Mouse (Mus musculus) megakaryocyte-erythroid progenitor cell, adult 5-6 weeks (primary cell): ENCODE measurements around the gene AI597479. TPM values are rescaled to one million over a fixed set of nuclear protein-coding genes. Genes with fewer than 3 reads are reported as not detected.

ENCODE experiments used
- ATAC-seq: replicated peaks from 2 replicates; pipeline ENCODE4 v1.8.0; 2016; ENCODE audit warnings: mild to moderate bottlenecking, inconsistent platforms; ENCODE audit not compliant: severe bottlenecking, poor library complexity, low FRiP score, low TSS enrichment
- total RNA-seq, 2 experiments: library from RNA; stranded (forward) in 1 of 2; stranded (reverse) in 1 of 2; fragments of 200-1000, 215-1000 nt in 1 of 2; fragments of >200 nt in 1 of 2; fragmentation: Nextera tagmentation in 1 of 2; gene quantifications; 2 replicates each; pipeline ENCODE4 v1.2.3; 2014 to 2017

The AI597479 gene
- 9.2 and 12.5 TPM in 2 replicates for total RNA-seq (2014; fragmentation: Nextera tagmentation)
- total RNA-seq (2017), result 20.3 and 27.2 TPM in 2 replicates

- peak; percentile 97 for ATAC-seq
Measured at GRCm38 (mm10) chr1:43098031-43098984, at the start of gene AI597479, which contains the start of gene Tgfbrap1. Gene AI597479 (plus strand): TSS chr1:43098710. Gene Tgfbrap1 (minus strand): TSS chr1:43098637.

DNA sequence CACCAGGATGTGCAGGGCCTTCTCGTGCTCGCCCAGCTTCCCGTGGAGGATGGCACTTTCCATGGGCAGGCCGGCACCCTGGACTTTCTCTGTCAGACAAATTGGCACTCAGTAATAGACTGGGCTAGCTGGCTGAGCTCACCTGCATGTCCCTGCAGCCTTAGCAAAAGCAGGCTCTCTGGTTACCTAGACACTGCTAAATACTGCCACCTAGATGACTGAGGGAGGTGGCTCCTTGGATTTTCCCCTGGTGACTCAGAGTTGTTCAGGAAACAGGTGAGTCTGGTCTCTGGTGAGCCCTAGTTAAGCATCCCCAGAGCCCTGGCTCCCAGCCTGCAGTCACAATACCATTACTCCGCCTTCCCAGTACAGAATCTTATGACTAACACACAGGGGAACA, 46.6 kb upstream of the AI597479 start:
- no peak for ATAC-seq

GRCm38 (mm10) chr1:43065615-43066310, 32.7 kb upstream of the AI597479 start:
- peak; percentile 79 for ATAC-seq

DNA sequence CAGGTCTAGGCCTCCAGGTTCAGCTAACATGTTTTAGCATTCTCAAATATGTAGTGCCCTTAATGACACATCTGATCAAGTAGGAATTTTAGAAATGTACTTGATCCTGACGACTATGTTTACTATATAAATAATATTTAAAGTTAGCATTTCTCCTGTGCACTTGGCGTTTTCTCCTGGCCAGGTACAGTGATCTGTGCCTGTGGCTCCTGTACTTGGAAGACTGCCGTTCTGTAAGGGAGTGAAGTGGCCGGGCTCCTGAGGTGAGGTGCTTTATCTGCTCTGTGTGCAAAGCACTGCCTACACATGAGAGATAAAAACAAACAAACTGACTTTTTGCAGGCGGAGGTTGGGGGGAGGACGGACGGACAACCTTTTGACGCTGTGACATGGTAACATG, 31.9 kb upstream of the AI597479 start:
- ATAC-seq, result no peak

DNA sequence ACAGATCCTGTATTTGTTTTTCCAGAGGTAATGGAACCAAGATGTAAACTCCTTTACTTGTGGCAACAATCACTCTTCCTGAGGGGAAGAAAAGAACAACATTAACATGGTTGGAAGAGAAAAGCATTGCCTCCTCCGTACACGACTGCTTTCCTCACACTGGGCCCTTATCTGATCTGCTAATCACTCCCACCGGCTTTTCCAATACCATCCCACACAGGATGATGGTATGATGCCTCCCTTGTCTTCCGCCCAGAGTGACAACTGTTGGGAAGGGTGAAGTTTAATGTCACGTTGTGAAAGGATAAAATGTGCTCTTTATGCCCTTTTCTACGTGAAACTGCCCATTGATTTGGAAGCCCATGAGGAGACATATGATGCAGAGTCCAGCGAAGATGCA, 31.0 kb upstream of the AI597479 start:
- ATAC-seq, result no peak

GRCm38 (mm10) chr1:43070726-43071125, 27.8 kb upstream of the AI597479 start:
- peak; percentile 98 for ATAC-seq

- no peak for ATAC-seq
Measured at GRCm38 (mm10) chr1:43072028-43072427, 26.5 kb upstream of the AI597479 start.

- ATAC-seq, result no peak
Measured at GRCm38 (mm10) chr1:43072561-43072960, 25.9 kb upstream of the AI597479 start.

DNA sequence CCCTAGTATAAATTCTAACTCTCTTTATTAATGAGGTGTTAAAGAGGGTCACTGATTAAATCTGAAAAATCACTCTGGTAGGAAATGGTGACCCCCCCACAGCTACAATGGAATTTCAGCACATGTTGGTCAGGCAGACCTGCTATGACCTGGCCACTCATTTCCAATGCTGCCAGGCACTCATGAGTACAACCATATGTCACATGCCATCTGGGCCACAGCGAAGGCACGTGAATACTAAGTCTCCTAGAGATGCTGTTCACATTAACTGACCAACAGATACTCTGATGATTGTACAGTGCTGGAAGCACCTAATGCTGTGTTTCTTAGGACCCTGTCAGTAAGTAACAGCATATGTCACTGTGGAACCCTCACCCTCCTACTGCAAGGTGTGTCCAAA, 23.7 kb upstream of the AI597479 start:
- no peak for ATAC-seq

- no peak for ATAC-seq
Measured at GRCm38 (mm10) chr1:43078124-43078523, 20.4 kb upstream of the AI597479 start.

GRCm38 (mm10) chr1:43082946-43083345, 15.6 kb upstream of the AI597479 start:
- ATAC-seq, result no peak

- ATAC-seq, result no peak
Measured at GRCm38 (mm10) chr1:43090418-43090817, 8.1 kb upstream of the AI597479 start.

- ATAC-seq, result peak; percentile 57
Measured at GRCm38 (mm10) chr1:43091306-43092055, 7.0 kb upstream of the AI597479 start.

- ATAC-seq, result peak; percentile 63
Measured at GRCm38 (mm10) chr1:43092056-43093015, 6.2 kb upstream of the AI597479 start.

- no peak for ATAC-seq
Measured at GRCm38 (mm10) chr1:43094206-43094605, 4.3 kb upstream of the AI597479 start.

- no peak for ATAC-seq
Measured at GRCm38 (mm10) chr1:43108729-43109128, 10.2 kb downstream of the AI597479 start.

GRCm38 (mm10) chr1:43110556-43110955, 12.0 kb downstream of the AI597479 start:
- peak; percentile 87 for ATAC-seq

DNA sequence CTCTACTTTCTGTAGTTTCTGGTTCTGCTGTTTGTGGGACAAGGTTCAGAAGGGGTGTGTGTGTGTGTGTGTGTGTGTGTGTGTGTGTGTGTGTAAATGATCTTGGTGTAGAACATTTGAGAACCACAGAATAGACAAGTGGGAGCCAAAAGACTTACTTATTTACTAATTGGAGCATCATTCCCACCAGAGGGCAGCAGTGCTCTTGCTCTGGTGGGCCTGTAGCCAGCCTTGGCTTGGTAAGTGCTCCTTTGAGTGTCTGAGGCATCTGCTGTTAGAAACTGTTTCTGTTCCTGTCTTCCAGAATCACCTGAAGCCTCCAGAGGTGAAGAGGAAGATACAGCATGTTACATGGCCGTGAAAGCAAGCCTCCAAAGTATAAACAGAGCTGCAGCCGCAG, 14.4 kb downstream of the AI597479 start:
- peak; percentile 79 for ATAC-seq

DNA sequence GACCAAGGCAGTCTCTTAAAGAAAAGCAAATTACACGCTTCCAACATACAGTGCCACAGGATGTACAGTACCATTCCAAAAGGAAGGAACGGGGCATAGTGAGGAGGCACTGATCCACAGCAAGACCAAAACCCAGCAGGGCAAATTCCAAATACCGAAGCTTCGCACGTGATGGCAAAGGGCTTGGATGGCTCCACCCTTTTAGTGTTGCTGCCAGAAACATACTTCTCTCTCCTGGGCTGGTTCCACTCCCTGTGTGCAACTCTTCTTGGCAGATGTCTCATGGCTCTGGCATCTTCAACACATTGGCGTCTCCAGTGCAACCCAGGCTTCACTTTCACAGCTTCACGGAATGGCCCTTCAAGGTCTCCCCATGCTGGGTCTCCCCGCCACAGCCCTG, 18.9 kb downstream of the AI597479 start:
- no peak for ATAC-seq
